Mouse (Mus musculus): ENCODE data around the gene Cyp2s1.

- TF ChIP-seq EP300 (optimal IDR thresholded peaks at IDR 0.05) = no peak
- peak; percentile 55 for TF ChIP-seq CTCF (IDR thresholded peaks at IDR 0.05; ENCODE audit: low read depth)
Measured at GRCm38 (mm10) chr7:25843492-25843891, 26.8 kb upstream of the Cyp2s1 start.

Measured in stomach, postnatal 0 days (tissue).